Mouse (Mus musculus) ovary, postnatal 36 days (tissue): ENCODE data around the gene Sdhaf2.

ENCODE experiments used
- DNase-seq: peaks from one replicate; pipeline ENCODE4 v3.0.0; 2022; ENCODE audit warnings: low spot score, mixed read lengths

Gene Sdhaf2

DNA sequence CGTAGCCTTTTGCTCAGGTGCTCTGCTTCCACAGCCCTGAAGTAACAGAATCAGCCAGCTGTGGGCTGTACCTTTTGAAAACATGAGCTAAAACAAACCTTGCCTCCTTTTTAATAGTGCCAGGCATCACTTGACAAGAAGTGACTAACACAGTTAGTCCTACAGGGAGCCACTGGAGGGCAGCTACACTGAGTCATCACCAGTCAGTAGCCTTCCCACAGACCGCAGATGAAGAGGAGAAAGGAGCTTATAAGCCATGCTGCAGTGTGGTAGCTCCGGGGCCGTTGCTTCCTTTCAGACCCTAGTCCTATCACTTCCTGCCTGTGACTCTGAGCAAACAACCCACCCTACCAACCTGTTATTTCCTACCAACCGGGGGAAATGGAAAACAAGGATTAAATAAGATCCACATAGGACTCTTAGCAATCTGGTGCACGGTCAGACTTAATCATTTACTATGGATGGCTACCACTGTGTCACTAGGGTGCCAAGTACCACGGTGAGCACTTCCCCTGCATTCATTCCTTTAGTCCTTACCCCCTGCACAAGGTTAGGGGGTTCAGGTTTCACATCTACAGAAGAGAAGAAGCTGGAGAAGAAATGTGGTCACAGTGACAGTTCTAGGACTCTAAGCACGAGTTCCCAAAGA, 28.3 kb downstream of the Sdhaf2 start:
- no peak for DNase-seq

DNA sequence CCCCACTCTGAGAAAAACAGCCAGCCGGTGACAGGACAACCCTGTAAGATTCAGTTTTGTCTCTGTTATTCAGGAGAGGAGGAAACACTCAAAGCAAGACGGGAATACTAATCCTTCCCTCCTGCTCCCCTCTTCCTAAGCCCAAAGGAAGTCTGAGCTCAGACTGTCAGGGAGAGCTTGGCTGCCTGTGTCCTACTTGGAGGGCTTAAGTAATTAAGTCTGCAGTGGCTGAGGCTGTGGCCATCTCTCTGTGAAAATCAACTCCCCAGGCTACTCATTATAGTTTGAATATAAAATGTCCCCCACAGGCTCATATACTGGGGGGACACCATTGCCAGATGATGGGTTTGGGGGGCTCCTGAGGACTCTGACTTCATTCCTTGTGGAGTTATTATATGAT, 29.0 kb downstream of the Sdhaf2 start:
- DNase-seq = no peak

GRCm38 (mm10) chr19:10495670-10496069, 30.3 kb downstream of the Sdhaf2 start:
- DNase-seq = no peak

DNA sequence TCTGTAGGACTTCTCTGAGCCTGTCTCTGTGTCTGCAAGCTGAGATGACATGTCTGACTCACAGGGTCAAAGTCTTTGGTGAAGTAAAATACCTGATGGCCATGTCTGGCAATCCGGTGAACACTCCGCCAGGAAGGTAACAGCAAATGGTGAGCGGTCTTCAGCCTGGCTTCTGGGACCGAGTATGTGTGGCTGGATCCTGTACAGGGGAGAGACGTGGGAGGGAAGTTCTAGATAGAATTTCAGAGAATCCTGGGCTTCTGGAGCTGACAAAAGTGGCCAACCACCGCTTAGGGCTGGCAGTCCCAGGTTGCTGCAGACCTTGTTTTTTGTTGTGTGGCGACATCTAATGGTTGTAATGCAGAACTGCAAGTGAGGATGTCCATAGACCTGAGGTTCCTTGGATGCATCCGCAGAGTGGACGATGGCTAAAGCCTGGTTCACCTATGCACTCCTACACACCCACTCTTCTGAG, 39.6 kb downstream of the Sdhaf2 start:
- peak; percentile 24 for DNase-seq

DNA sequence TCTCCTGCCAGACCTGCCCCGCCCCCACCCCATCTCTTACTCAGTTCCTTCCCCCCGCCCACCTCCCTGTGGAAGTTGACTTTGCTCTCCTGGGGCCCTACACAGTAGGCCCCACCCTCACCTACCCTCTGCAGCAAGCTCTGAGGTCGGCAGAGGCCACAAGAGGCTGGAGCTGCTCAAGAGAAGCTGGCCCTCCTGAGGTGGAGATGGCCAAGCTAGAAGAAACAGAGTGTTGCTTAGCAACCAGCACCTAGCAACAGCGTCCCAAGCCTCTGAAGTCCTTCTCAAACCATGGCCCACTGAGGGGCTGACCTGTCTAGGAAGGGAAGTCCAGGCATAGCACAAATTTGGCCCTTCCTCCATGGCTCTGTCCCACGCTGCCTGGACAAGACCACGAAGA, 43.2 kb downstream of the Sdhaf2 start, which contains the start of gene Ppp1r32:
Ppp1r32 (minus strand) TSS at position 226 of the 400 bp plus-strand sequence.
- DNase-seq = no peak

GRCm38 (mm10) chr19:10479541-10479940, 46.4 kb downstream of the Sdhaf2 start:
- no peak for DNase-seq

DNA sequence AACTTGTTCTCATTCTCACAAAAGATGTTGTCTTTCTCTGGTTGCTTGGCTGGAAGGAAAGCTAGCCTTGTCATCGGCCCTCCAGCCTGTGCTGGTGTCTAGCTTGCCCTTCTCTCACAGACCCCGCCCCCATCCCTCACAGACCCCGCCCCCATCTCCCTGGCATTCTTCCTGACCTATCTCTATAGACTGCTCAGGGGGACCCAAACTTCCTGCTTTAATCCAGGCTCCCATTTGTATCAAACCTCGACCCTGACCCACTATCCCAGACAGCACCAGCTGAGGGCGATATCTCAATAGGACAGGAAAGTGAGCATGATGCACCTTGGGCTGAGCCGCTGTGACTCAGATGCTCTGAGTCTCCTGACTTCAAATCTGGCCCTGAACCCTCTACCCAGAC, 52.2 kb downstream of the Sdhaf2 start:
- DNase-seq = no peak

GRCm38 (mm10) chr19:10472958-10473357, 53.0 kb downstream of the Sdhaf2 start:
- DNase-seq = no peak

DNA sequence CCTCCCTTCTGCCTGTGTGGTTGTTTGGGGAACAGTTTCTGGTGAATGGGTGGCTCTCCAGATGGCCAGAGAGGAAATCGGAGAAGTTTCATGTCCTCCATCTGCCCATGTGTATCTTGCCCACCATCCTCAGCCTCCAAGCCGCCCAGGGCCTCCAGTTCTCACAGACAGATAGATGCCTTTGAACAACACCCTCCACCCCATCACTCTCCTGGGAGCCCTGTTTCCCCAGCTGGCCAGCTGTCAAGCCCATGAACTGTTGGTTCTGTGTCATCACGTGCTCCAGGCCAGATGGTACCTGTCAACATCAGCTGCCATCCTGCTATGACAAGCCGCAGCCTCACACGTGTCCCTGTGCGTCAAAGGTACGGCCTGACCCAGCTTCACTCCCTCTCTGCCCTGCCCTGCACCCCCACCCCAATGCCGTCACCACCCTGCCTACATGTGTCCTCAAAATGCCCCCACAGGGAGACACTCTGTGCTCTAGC, 56.7 kb downstream of the Sdhaf2 start:
- no peak for DNase-seq

DNA sequence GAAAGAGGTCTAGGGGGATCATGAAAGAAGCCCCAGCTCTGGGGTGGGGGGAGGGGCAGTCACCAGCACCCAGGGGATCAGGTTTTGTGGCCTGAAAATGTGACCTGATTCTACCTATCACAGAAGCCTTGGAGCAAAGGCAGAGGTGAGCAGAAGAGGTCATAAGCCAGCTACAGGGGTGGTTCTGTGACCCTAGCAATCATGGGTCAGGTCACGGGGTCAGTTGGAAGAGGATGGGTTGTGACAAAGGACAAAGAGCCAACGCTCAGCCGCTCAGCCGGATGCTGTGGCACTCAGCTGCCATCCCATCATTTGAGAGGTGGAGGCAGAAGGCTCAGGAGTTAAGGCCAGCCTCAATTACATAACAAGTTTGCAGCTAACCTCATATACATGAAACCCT, 61.5 kb downstream of the Sdhaf2 start:
- DNase-seq = no peak

DNA sequence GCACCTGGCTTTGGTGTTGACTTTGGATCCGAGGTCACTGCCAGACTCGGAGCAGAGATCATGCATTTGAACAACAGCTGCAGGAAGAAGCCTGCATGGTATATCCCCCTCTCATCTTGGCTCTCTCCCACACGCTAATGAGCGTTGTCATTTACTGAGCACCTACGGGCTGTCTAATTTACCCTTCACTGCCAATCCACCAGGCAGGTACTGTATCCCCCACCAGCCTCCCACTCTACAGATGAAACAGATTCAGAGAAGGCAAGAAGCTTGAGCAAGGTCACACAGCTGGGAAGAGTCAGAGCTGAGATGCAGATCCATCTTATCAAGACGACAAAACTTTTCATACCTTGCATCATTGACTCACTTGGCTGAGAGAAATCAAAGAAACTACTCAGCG, 64.4 kb downstream of the Sdhaf2 start:
- DNase-seq = no peak

DNA sequence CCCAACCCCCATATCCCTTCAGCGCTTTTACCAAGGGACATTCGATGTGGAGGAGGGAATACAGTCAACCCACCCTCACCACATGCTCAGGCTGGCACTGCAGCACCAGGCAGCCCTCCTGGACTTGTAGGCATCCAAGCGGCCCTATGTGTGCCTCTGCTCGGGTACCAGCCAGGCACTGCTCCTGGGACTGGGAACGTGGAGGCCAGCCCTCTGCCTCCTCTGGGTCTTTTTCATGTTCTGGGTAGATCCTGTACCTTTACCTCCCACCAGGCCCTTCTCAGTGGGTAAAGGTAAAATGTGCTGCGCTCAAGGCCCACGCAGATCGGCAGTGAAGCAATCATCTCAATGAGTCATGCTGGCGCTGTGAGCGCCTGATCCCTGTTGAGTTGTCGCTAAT, 66.0 kb downstream of the Sdhaf2 start:
- no peak for DNase-seq

DNA sequence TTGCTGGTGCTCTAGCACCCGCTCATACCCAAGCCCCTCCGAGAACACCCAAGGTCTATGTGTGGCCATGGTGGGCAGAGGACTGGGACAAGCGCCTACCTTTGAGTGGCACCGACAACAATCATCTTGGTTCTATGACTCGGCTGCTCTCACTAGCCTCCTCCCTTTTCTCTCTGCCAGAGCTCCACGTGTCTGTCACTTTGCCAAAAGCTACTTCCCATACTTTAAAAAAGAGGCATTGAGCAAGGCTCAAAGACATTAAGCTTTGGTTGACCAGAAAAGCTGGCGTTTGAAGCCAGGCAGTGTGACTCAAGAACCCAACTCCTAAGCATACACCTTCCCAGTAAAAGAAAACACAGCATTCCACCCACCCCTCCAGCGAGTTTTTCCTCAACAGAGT, 67.8 kb downstream of the Sdhaf2 start:
- no peak for DNase-seq

GRCm38 (mm10) chr19:10457484-10457800, 68.5 kb downstream of the Sdhaf2 start:
- peak; percentile 83 for DNase-seq

DNA sequence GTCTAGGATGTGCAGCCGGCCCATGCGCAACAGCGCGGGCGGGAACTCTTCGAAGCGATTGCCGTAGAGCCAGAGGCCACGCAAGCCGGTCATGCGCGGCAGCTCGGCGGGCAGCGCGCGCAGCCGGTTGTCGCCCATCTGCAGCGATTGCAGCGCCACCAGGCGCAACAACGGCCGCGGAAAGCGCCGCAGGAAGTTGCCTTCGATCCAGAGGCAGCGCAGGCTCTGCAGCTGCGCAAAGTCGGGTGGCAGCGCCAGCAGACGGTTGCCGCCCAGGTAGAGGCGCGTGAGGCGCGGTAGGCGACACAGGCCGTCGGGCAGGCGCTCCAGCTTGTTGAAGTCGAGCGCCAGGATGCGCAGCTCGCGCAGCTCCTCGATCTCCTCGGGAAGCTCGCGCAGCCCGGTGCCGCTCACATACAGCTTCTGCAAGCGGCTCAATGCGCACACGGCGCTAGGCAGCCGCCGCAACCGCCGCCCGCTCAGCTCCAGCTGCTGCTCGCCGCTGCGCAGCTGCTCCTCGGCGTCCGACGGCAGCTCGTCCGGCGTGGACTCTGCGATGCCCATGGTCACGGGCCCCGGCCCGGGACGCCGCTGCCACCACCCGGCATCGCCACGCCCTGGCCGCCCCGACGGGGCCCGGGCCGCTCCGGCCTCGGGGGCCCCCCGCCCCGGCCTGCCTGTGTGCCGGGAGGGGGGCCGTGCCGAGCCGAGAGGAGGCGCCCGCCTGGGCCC, 69.0 kb downstream of the Sdhaf2 start, which contains the start of gene Lrrc10b:
Lrrc10b (minus strand) TSS at position 722 of the 732 bp plus-strand sequence.
- DNase-seq = peak; percentile 75

- peak; percentile 33 for DNase-seq
Measured at GRCm38 (mm10) chr19:10455437-10455806, 70.5 kb downstream of the Sdhaf2 start.

- DNase-seq = peak; percentile 69
Measured at GRCm38 (mm10) chr19:10454718-10455436, 71.1 kb downstream of the Sdhaf2 start.
